Comparison of ENCODE assay signal across 16 mouse cellular contexts in the genomic region with DNA sequence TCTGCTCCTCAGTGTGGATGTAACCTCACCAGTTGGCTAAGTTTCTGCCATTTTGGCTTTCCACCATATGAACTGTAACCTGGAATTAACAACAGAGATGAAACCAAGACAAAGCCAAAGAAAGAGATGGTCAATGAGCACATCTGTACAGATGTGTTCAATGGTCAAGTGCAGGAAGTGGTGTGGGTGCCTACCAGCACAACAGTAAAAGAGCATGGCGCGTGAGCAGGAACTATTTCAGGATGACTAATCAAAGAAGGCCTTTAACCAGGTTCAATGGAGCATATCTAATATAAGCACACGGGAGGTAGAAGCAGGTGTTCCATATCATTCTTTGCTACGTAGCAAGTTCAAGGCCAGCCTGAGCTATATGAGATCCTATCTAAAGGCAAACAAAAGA.
A peak's percentile ranks its signal among the peaks of the same experiment; 100 is the strongest.
DNase-seq lines count a peak whose midpoint lies in the region; TF ChIP-seq lines count a peak whose summit lies in the region.
"Had no signal": no experiment of that assay in that cellular context is flagged by ENCODE, and none has a peak within 500 bp of the region (broad histone marks: within the 10 kb centered on the region; RNA-seq: fewer than 3 reads in every experiment).

No protein-coding gene starts in this region.

- no peak overlapping the region for H3K4me3 ChIP-seq in CH12.LX (replicated peaks in 1 of 3; ENCODE audit: low read depth in 2 of 3, low read length in 2 of 3, poor library complexity in 1 of 3)

- H3K79me2 ChIP-seq in CH12.LX (replicated peaks; ENCODE audit: control insufficient read depth, extremely low read depth, insufficient read depth, poor library complexity, severe bottlenecking): no peaks in the 10 kb centered on the region

- H3K36me3 ChIP-seq in CH12.LX (replicated peaks in 1 of 2; ENCODE audit: control insufficient read depth in 1 of 2, insufficient read depth in 1 of 2, low read length in 1 of 2): no peaks in the 10 kb centered on the region
- H3K36me3 ChIP-seq: G1E had no signal

- peak; percentile 43 for DNase-seq in CH12.LX (ENCODE audit: extremely low read depth)
- DNase-seq in cerebellum, postnatal 4 days (ENCODE audit: low spot score in 2 of 2): no peak
- DNase-seq: adrenal gland, adult 2 months; adrenal gland, adult 8-10 months; adrenal gland, postnatal 10 days; adrenal gland, postnatal 14 days; adrenal gland, postnatal 25 days; adrenal gland, postnatal 36 days; B cell, adult 2 months; cerebellum, adult 11 months; cerebellum, adult 11-12 months; cerebellum, adult 18-20 months; cerebellum, adult 2 months; cerebellum, adult 8-10 months had no signal

- H3K4me1 ChIP-seq in CH12.LX (ENCODE audit: control insufficient read depth in 1 of 2, insufficient read depth in 2 of 2): peaks cover 19 to 20% of the 10 kb centered on the region in 2 experiments

- peak; percentile 73 for TF ChIP-seq EP300 in CH12.LX (IDR thresholded peaks at IDR 0.05; ENCODE audit: low read length)

- no peak overlapping the region for H3K9ac ChIP-seq in CH12.LX (ENCODE audit: insufficient read depth, low read depth)

- H3K4me2 ChIP-seq in CH12.LX (ENCODE audit: insufficient read depth, low read depth, poor library complexity, severe bottlenecking): no peak overlapping the region

- dilution Hi-C loops in CH12.LX (cut with MboI; ENCODE audit: extremely low pct_ligation_motif_present, extremely low pct_unique_long_range_greater_than_20kb, low sequenced_read_pairs): no loop called here

- no peak overlapping the region for H3K27ac ChIP-seq in CH12.LX (ENCODE audit: insufficient read depth, low read depth)

- H3K27me3 ChIP-seq in CH12.LX (replicated peaks): no peaks in the 10 kb centered on the region
- H3K27me3 ChIP-seq: Patski had no signal

- TF ChIP-seq RAD21 in CH12.LX (IDR thresholded peaks at IDR 0.05; ENCODE audit: low read depth, low read length): no peak

- TF ChIP-seq POLR2A in CH12.LX (IDR thresholded peaks at IDR 0.05; ENCODE audit: low read depth, low read length): no peak

- in situ Hi-C loops in CH12.LX (cut with MboI; ENCODE audit: low pct_ligation_motif_present, low pct_unique_long_range_greater_than_20kb, low sequenced_read_pairs): no loop called here

- H3K9me3 ChIP-seq in CH12.LX (replicated peaks; ENCODE audit: low read length): no peaks in the 10 kb centered on the region

- TF ChIP-seq CTCF in CH12.LX (conservative IDR thresholded peaks at IDR 0.05 in 1 of 2, IDR thresholded peaks at IDR 0.05 in 1 of 2; ENCODE audit: low read depth in 2 of 2, low read length in 2 of 2): no peak

TF ChIP-seq in CH12.LX, 34 proteins besides CTCF, POLR2A, EP300 and RAD21:
- TF ChIP-seq USF1 (IDR thresholded peaks at IDR 0.05; ENCODE audit: low read depth, low read length) (no peak), ETS1 (conservative IDR thresholded peaks at IDR 0.05; ENCODE audit: low read depth, low read length) (peak; percentile 78), ELF1 (IDR thresholded peaks at IDR 0.05; ENCODE audit: low read depth, low read length) (peak; percentile 53), MAZ (IDR thresholded peaks at IDR 0.05; ENCODE audit: low read depth, low read length) (no peak), TCF12 (IDR thresholded peaks at IDR 0.05; ENCODE audit: low read depth, low read length) (peak; percentile 66; the same call in 1 of the 2 replicates), KAT2A (IDR thresholded peaks at IDR 0.05; ENCODE audit: insufficient replicate concordance, low read length) (no peak), GABPA (IDR thresholded peaks at IDR 0.05; ENCODE audit: insufficient replicate concordance, low read depth, low read length) (no peak), E2F4 (IDR thresholded peaks at IDR 0.05; ENCODE audit: insufficient replicate concordance, low read depth, low read length) (0 out of 2 replicates have a peak, but pooled peaks have one; percentile 47), RCOR1 (conservative IDR thresholded peaks at IDR 0.05; ENCODE audit: low read depth, low read length) (peak; percentile 83; the same call in 1 of the 2 replicates), ZNF384 (IDR thresholded peaks at IDR 0.05; ENCODE audit: low read depth, low read length) (no peak), ZC3H11A (IDR thresholded peaks at IDR 0.05; ENCODE audit: low read depth, low read length) (no peak), MAX (IDR thresholded peaks at IDR 0.05; ENCODE audit: low read length) (peak; percentile 60; the same call in 1 of the 2 replicates), PAX5 (IDR thresholded peaks at IDR 0.05; ENCODE audit: low read length) (no peak), MXI1 (IDR thresholded peaks at IDR 0.05; ENCODE audit: low read depth, low read length) (no peak), POLR2AphosphoS2 (IDR thresholded peaks at IDR 0.05; ENCODE audit: low read depth, low read length) (no peak), TBP (conservative IDR thresholded peaks at IDR 0.05; ENCODE audit: low read depth, low read length) (no peak), IRF4 (IDR thresholded peaks at IDR 0.05; ENCODE audit: low read depth, low read length) (peak; percentile 65; the same call in 1 of the 2 replicates), MYC (IDR thresholded peaks at IDR 0.05; ENCODE audit: low read depth, low read length) (peak; percentile 81), CHD1 (IDR thresholded peaks at IDR 0.05; ENCODE audit: low read depth, low read length) (no peak), UBTF (IDR thresholded peaks at IDR 0.05; ENCODE audit: low read depth, low read length) (no peak), SIN3A (IDR thresholded peaks at IDR 0.05; ENCODE audit: low read length) (no peak), MEF2A (IDR thresholded peaks at IDR 0.05; ENCODE audit: borderline replicate concordance, low read depth, low read length) (no peak), ZMIZ1 (IDR thresholded peaks at IDR 0.05; ENCODE audit: low read depth, low read length) (no peak), ZKSCAN1 (IDR thresholded peaks at IDR 0.05; ENCODE audit: borderline replicate concordance, low read depth, low read length) (no peak), JUN (IDR thresholded peaks at IDR 0.05; ENCODE audit: insufficient read depth, low read depth, low read length) (0 out of 2 replicates have a peak, but pooled peaks have one; percentile 38), BHLHE40 (IDR thresholded peaks at IDR 0.05; ENCODE audit: low read depth, low read length) (peak; percentile 99), HCFC1 (IDR thresholded peaks at IDR 0.05; ENCODE audit: low read depth, low read length) (no peak; the same call in 1 of the 2 replicates), NRF1 (IDR thresholded peaks at IDR 0.05; ENCODE audit: low read depth, low read length) (no peak), CHD2 (IDR thresholded peaks at IDR 0.05; ENCODE audit: low read length) (peak; percentile 47; the same call in 1 of the 2 replicates), SMC3 (IDR thresholded peaks at IDR 0.05; ENCODE audit: low read depth, low read length) (no peak), MAFK (IDR thresholded peaks at IDR 0.05; ENCODE audit: insufficient replicate concordance, low read length) (no peak), NELFE (IDR thresholded peaks at IDR 0.05; ENCODE audit: low read depth, low read length) (no peak), JUND (conservative IDR thresholded peaks at IDR 0.05; ENCODE audit: low read depth, low read length) (peak; percentile 77), USF2 (conservative IDR thresholded peaks at IDR 0.05; ENCODE audit: low read depth, low read length) (no peak)
